Mouse (Mus musculus): ENCODE data around the gene Atp8a2.

DNA sequence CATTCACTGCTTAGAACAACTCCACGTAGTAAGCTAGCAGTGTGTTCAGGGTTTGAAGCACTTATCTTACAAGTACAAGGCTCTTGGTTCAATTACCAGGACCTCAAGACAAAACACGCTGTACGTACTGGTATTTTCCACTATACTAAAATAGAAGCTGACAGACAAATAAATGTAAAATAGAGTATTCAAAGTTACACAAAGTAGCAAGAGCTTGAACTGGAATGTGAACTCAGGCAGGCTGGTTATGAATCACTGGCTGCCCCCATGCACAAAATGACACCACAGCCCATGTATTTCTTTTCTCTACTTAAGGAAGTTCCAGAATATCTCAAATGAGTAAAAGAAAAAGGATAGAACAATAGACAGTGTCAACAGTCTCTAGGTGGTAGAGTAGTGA lies 602.0 kb downstream of the Atp8a2 start:
- TF ChIP-seq TCF12 (IDR thresholded peaks at IDR 0.05; ENCODE audit: insufficient read depth, poor library complexity, severe bottlenecking) (no peak), POLR2AphosphoS2 (IDR thresholded peaks at IDR 0.05; ENCODE audit: insufficient read length, low read depth) (no peak), POLR2A (IDR thresholded peaks at IDR 0.05; ENCODE audit: insufficient read length, low read depth) (no peak), CEBPB (IDR thresholded peaks at IDR 0.05; ENCODE audit: insufficient read depth, poor library complexity, severe bottlenecking) (no peak), USF1 (IDR thresholded peaks at IDR 0.05; ENCODE audit: low read depth) (no peak), MYOD1 (IDR thresholded peaks at IDR 0.05; ENCODE audit: control insufficient read depth in 1 of 3, insufficient read length in 2 of 3, low read depth in 2 of 3) (no peak), SRF (IDR thresholded peaks at IDR 0.05; ENCODE audit: control insufficient read depth, insufficient read length, low read depth) (no peak), E2F4 (IDR thresholded peaks at IDR 0.05; ENCODE audit: insufficient read depth) (no peak), TCF3 (IDR thresholded peaks at IDR 0.05; ENCODE audit: insufficient read length, low read depth) (no peak), MAX (IDR thresholded peaks at IDR 0.05; ENCODE audit: low read depth) (no peak), REST (IDR thresholded peaks at IDR 0.05; ENCODE audit: insufficient read depth, insufficient read length) (no peak)

All from myocyte (in vitro differentiated cells).